Mouse (Mus musculus): ENCODE data around the gene Tnfrsf11a.

DNA sequence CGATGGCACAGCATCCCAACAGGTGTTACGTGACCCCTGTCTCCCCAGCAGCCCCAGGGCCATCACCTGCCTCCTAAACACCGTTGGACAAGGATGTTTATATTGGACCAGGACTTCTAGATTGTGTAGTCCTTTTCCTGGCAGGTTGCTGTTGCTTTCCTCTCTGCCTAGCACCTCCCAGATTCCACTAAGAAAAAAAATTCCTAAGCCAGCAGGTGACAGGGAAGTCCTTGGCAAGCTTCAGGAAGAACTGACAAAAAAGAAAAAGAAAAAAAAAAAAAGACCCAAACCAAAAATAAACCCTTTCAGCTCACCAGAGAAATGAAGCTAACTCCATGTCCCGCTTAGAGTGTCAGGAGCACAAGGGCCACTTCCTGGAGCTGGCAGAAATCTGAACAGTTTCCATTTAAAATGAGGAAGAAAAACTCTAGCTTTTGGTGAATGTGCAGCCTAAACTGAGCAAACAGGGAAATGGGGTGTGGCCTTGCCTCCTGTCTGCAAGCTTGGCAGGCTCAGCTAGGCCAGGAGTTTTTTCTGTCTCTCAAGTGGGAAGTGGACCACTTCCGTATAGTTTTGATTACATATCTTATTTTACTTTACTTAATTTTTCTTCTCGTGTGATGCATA, 6.3 kb downstream of the Tnfrsf11a start:
- TF ChIP-seq CTCF (IDR thresholded peaks at IDR 0.05; ENCODE audit: low read depth, low read length) (no peak), POLR2A (IDR thresholded peaks at IDR 0.05; ENCODE audit: borderline replicate concordance, low read depth, low read length) (no peak)

Measured in bone marrow macrophage, adult 2 months (primary cell).